Mouse (Mus musculus): Measurements from ENCODE around the gene Atp8b3. TPM values are rescaled to one million over a fixed set of nuclear protein-coding genes. Genes with fewer than 3 reads are reported as not detected.

Gene Atp8b3
- total and polyA plus RNA-seq, 3 experiments: 0.39 TPM; not detected in 2

DNA sequence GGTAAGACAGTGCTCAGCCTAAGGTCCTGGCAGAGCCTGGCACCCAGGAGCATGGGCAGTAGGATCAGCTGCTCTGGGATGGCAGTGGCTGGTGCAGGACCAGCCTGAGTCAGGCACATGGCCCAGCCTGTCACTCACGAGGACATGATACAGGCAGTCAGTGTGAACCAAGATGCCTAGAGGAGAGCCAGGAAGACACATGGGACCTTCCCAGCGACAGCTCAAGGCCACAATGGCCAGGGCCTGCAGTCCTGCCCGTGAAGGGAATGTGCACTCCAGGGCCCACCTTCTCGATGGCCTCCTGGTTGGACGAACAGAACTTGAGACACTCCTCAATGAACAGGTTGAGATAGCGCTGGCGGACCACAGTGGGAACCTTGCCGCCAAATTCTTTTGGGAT is 6.7 kb upstream of the Atp8b3 start:
- H3K36me3 ChIP-seq (ENCODE audit: control insufficient read depth, insufficient read depth, low read length): no peaks in the 10 kb centered on the region
- TF ChIP-seq POLR2A (IDR thresholded peaks at IDR 0.05; ENCODE audit: insufficient read depth, low read depth, low read length) (no peak), CTCF (IDR thresholded peaks at IDR 0.05) (no peak), EP300 (IDR thresholded peaks at IDR 0.05; ENCODE audit: insufficient read depth, low read depth, low read length) (no peak)

DNA sequence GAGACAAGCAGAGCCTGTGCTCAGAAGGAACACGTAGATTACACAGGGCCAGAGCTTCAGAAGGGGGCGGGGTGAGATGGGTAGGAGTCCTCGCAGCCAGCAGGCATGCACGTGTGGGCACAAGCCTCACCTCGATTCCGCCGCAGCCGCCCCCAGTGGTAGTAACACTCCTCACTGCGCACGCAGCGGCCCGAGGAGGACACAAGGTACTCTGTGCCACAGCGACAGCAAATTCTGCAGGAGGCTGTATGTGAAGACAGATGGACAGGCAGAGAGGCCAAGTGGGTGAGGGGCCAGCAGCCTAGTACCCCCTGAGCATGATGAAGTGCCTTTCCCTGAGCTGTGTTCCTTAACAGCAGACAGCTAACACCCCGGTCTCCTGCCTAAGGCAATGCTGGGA is 4.9 kb upstream of the Atp8b3 start:
- Histone ChIP-seq H3K4me3 (no peak overlapping the region), H3K27me3 (ENCODE audit: control insufficient read depth, insufficient read depth, low read length) (no peaks in the 10 kb centered on the region), H3K9ac (ENCODE audit: low read depth, low read length) (no peak overlapping the region), H3K4me1 (ENCODE audit: control insufficient read depth, insufficient read depth, low read length) (no peaks in the 10 kb centered on the region; the same call in 1 of the 2 replicates), H3K36me3 (ENCODE audit: control insufficient read depth, insufficient read depth, low read length) (no peaks in the 10 kb centered on the region), H3K79me2 (replicated peaks; ENCODE audit: control insufficient read depth, insufficient read depth, low read length) (no peaks in the 10 kb centered on the region), H3K27ac (no peak overlapping the region)
- TF ChIP-seq EP300 (IDR thresholded peaks at IDR 0.05; ENCODE audit: insufficient read depth, low read depth, low read length): no peak
- no peak for TF ChIP-seq POLR2A (IDR thresholded peaks at IDR 0.05; ENCODE audit: insufficient read depth, low read depth, low read length)
- no peak for TF ChIP-seq CTCF (IDR thresholded peaks at IDR 0.05)
- intact Hi-C loops (cut with DNase I): no loop called here
- 94% methylated on average over 14 of the region's 14 CpGs for WGBS
- no peak for DNase-seq

More for the DNA sequence above, 6.7 kb upstream of the Atp8b3 start:
- no peaks in the 10 kb centered on the region; the same call in 1 of the 2 replicates for H3K79me2 ChIP-seq (replicated peaks; ENCODE audit: control insufficient read depth, insufficient read depth, low read length)
- H3K27ac ChIP-seq: no peak overlapping the region
- no peak overlapping the region for H3K9ac ChIP-seq (ENCODE audit: low read depth, low read length)
- intact Hi-C loops (cut with DNase I): no loop called here
- H3K4me1 ChIP-seq (ENCODE audit: control insufficient read depth, insufficient read depth, low read length): no peaks in the 10 kb centered on the region
- DNase-seq: no peak
- no peaks in the 10 kb centered on the region for H3K27me3 ChIP-seq (ENCODE audit: control insufficient read depth, insufficient read depth, low read length)
- 86% methylated on average over 8 of the region's 8 CpGs for WGBS
- no peak overlapping the region for H3K4me3 ChIP-seq

DNA sequence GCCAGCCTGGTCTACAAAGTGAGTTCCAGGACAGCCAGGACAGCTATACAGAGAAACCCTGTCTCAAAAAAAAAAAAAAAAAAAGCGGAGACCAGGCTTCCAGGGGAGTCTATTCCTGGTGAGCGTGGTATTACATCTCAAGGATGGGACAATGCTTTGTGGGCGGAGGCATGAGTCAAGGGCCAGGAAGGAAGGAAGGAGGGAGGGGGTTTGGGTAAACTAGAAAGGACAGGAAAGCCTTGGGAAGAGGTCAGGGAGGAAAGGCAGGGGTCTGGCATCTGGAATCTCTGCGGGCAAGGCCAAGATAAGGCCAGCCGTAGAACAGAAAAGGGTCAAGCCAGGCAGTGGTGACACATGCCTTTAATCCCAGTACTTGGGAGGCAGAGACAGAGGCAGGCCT is 569 bp upstream of the Atp8b3 start:
- Histone ChIP-seq H3K27ac (no peak overlapping the region), H3K36me3 (ENCODE audit: control insufficient read depth, insufficient read depth, low read length) (no peaks in the 10 kb centered on the region), H3K79me2 (replicated peaks; ENCODE audit: control insufficient read depth, insufficient read depth, low read length) (no peaks in the 10 kb centered on the region), H3K4me1 (ENCODE audit: control insufficient read depth, insufficient read depth, low read length) (no peaks in the 10 kb centered on the region; the same call in 1 of the 2 replicates), H3K27me3 (ENCODE audit: control insufficient read depth, insufficient read depth, low read length) (no peaks in the 10 kb centered on the region), H3K4me3 (no peak overlapping the region), H3K9ac (ENCODE audit: low read depth, low read length) (no peak overlapping the region)
- no peak for DNase-seq
- intact Hi-C loops (cut with DNase I): no loop called here
- 22% methylated on average over 5 of the region's 5 CpGs for WGBS
- TF ChIP-seq CTCF (IDR thresholded peaks at IDR 0.05) (no peak), POLR2A (IDR thresholded peaks at IDR 0.05; ENCODE audit: insufficient read depth, low read depth, low read length) (no peak), EP300 (IDR thresholded peaks at IDR 0.05; ENCODE audit: insufficient read depth, low read depth, low read length) (no peak)

DNA sequence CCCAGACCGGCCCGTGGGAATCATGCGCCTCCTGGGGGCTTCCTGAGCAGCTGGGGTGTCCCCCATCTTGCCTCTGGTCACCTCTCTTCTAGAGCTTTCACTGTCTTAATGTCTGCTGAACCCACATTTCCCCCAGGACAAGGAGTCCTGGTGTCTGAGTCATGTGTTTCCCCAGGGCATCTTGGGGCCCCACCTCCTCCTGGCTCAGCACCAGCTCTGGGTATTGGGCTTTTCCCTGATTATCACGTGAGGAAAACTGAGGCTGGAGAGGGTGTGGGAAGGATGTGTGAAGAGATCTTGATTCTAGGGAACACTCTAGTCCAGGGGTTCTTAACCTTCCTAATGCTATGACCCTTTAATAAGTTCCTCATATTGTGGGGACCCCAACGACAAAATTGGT is 744 bp downstream of the Atp8b3 start:
- 45% methylated on average over 5 of the region's 5 CpGs for WGBS
- H3K9ac ChIP-seq (ENCODE audit: low read depth, low read length): no peak overlapping the region
- TF ChIP-seq EP300 (IDR thresholded peaks at IDR 0.05; ENCODE audit: insufficient read depth, low read depth, low read length) (no peak), POLR2A (IDR thresholded peaks at IDR 0.05; ENCODE audit: insufficient read depth, low read depth, low read length) (no peak), CTCF (IDR thresholded peaks at IDR 0.05) (no peak)
- no peaks in the 10 kb centered on the region for H3K79me2 ChIP-seq (replicated peaks; ENCODE audit: control insufficient read depth, insufficient read depth, low read length)
- H3K27me3 ChIP-seq (ENCODE audit: control insufficient read depth, insufficient read depth, low read length): no peaks in the 10 kb centered on the region
- H3K36me3 ChIP-seq (ENCODE audit: control insufficient read depth, insufficient read depth, low read length): no peaks in the 10 kb centered on the region
- no peak for DNase-seq
- no peaks in the 10 kb centered on the region; the same call in 1 of the 2 replicates for H3K4me1 ChIP-seq (ENCODE audit: control insufficient read depth, insufficient read depth, low read length)
- H3K4me3 ChIP-seq: no peak overlapping the region
- H3K27ac ChIP-seq: no peak overlapping the region
- intact Hi-C loops (cut with DNase I): no loop called here

DNA sequence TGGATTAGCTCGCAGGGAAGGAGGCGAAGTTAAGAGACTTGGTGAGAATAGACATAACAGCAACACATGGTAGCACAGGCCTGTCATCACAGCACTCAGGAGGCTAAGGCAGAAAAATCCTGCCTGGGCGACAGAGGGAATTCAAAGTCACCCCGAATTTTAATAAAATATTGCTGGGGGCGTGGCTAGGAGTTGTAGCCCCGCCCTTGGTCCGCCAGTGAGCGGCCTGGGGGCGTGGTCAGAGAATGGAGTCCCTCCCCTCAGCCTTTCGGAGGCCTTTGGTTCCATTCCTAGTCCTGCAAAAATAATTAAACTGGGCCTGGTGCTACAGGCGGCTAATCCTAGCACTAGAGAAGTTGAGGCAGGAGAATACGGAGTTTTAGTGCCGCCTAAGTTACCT is 3.2 kb downstream of the Atp8b3 start:
- Histone ChIP-seq H3K9ac (ENCODE audit: low read depth, low read length) (no peak overlapping the region), H3K4me1 (ENCODE audit: control insufficient read depth, insufficient read depth, low read length) (no peaks in the 10 kb centered on the region; the same call in 1 of the 2 replicates), H3K27me3 (ENCODE audit: control insufficient read depth, insufficient read depth, low read length) (no peaks in the 10 kb centered on the region), H3K4me3 (no peak overlapping the region), H3K36me3 (ENCODE audit: control insufficient read depth, insufficient read depth, low read length) (no peaks in the 10 kb centered on the region), H3K27ac (no peak overlapping the region), H3K79me2 (replicated peaks; ENCODE audit: control insufficient read depth, insufficient read depth, low read length) (no peaks in the 10 kb centered on the region)
- no peak for DNase-seq
- intact Hi-C loops (cut with DNase I): no loop called here
- 26% methylated on average over 13 of the region's 13 CpGs for WGBS
- no peak for TF ChIP-seq EP300 (IDR thresholded peaks at IDR 0.05; ENCODE audit: insufficient read depth, low read depth, low read length)
- TF ChIP-seq POLR2A (IDR thresholded peaks at IDR 0.05; ENCODE audit: insufficient read depth, low read depth, low read length): no peak
- no peak for TF ChIP-seq CTCF (IDR thresholded peaks at IDR 0.05)

DNA sequence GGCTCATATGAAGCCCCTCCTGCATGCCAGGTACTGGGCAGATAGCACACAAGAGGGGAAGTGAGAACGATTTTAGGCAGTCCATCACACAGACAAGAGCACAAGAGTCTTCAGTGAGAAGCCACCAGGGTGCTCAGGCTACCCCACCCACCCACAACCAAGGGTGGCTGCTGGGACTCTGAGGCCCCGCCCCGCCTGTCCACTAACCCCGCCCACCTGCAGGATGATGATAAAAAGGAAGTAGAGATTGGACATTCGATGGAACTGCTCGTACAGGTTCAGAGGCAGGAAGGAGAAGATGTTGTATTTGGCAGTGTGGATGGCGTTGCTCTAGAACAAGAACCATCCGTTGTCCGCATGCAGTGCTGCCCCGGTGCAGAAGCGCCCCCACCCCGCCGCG is 3.9 kb downstream of the Atp8b3 start:
- Histone ChIP-seq H3K79me2 (replicated peaks; ENCODE audit: control insufficient read depth, insufficient read depth, low read length) (no peaks in the 10 kb centered on the region), H3K27ac (no peak overlapping the region), H3K4me1 (ENCODE audit: control insufficient read depth, insufficient read depth, low read length) (no peaks in the 10 kb centered on the region), H3K36me3 (ENCODE audit: control insufficient read depth, insufficient read depth, low read length) (no peaks in the 10 kb centered on the region), H3K9ac (ENCODE audit: low read depth, low read length) (no peak overlapping the region), H3K27me3 (ENCODE audit: control insufficient read depth, insufficient read depth, low read length) (no peaks in the 10 kb centered on the region), H3K4me3 (no peak overlapping the region)
- no peak for DNase-seq
- WGBS: 9% methylated on average over 14 of the region's 14 CpGs
- TF ChIP-seq CTCF (IDR thresholded peaks at IDR 0.05) (no peak), POLR2A (IDR thresholded peaks at IDR 0.05; ENCODE audit: insufficient read depth, low read depth, low read length) (no peak), EP300 (IDR thresholded peaks at IDR 0.05; ENCODE audit: insufficient read depth, low read depth, low read length) (no peak)
- intact Hi-C loops (cut with DNase I): no loop called here
